Mouse (Mus musculus) midbrain, embryonic 16.5 days (tissue): ENCODE measurements at regions not wholly inside any gene's neighbourhood (a gene's known extent, or its start where the extent isn't known, plus 50 kb on each side); places are given as distances from the start of the nearest gene placed in this dataset.
"Not testable (repeated sequence)": the region's sequence is repeated elsewhere in the genome, so short reads cannot be mapped to it uniquely, and the experiment has no call there.

ENCODE experiments used
- ATAC-seq: fragments of 200-750 bp; cut with Nextera tagmentation; 2 replicates; pipeline ENCODE4 v1.8.0; 2017; ENCODE audit warnings: moderate TSS enrichment
- H3K27ac ChIP-seq: fragments of 300-500 bp; sonication (generic); 2 replicates; pipeline ENCODE4 v1.5.1; 2014; ENCODE audit warnings: mild to moderate bottlenecking, low read length, mixed read lengths
- H3K27me3 ChIP-seq: fragments of 300-500 bp; sonication (generic); 2 replicates; pipeline ENCODE4 v1.6.1; 2014; ENCODE audit warnings: low read depth, low read length, mixed read lengths; ENCODE audit not compliant: control insufficient read depth, insufficient read depth
- H3K36me3 ChIP-seq: fragments of 300-500 bp; sonication (generic); 2 replicates; pipeline ENCODE4 v1.6.1; 2014; ENCODE audit warnings: mild to moderate bottlenecking, low read length, moderate library complexity, mixed read lengths; ENCODE audit not compliant: control insufficient read depth, insufficient read depth
- H3K4me1 ChIP-seq: fragments of 300-500 bp; sonication (generic); 2 replicates; pipeline ENCODE4 v1.6.1; 2014; ENCODE audit warnings: mild to moderate bottlenecking, low read length, mixed read lengths; ENCODE audit not compliant: control insufficient read depth, insufficient read depth
- H3K4me2 ChIP-seq: fragments of 300-500 bp; sonication (generic); 2 replicates; pipeline ENCODE4 v1.6.1; 2014; ENCODE audit warnings: mild to moderate bottlenecking, low read length, mixed read lengths
- H3K4me3 ChIP-seq: fragments of 300-500 bp; sonication (generic); 2 replicates; pipeline ENCODE4 v1.5.1; 2014; ENCODE audit warnings: low read depth, mild to moderate bottlenecking, low read length, moderate library complexity, mixed read lengths
- H3K9ac ChIP-seq: fragments of 300-500 bp; sonication (generic); 2 replicates; pipeline ENCODE4 v1.6.1; 2014; ENCODE audit warnings: low read depth, low read length, mixed read lengths
- H3K9me3 ChIP-seq: fragments of 300-500 bp; sonication (generic); replicated peaks from 2 replicates; pipeline ENCODE4 v1.6.1; 2014; ENCODE audit warnings: mild to moderate bottlenecking, low read length, mixed read lengths; ENCODE audit not compliant: control insufficient read depth, poor library complexity, severe bottlenecking
- WGBS: fragments of 180-500 bp; shearing (Covaris S2); extraction: QIAGEN DNeasy Blood & Tissue Kit; methylation state at CpG from one replicate; pipeline ENCODE4 v1.1.7; 2014; 5-methylcytosine and 5-hydroxymethylcytosine counted together

- H3K9ac ChIP-seq, H3K27me3 ChIP-seq, H3K4me2 ChIP-seq, H3K9me3 ChIP-seq, H3K27ac ChIP-seq, H3K4me3 ChIP-seq, H3K36me3 ChIP-seq, H3K4me1 ChIP-seq: not testable (repeated sequence)
- ATAC-seq = peak; percentile 64; the same call in 1 of the 2 replicates
- 38% methylated on average over 1 of the region's 1 CpGs for WGBS
These were observed 322.3 kb upstream of the Tacstd2 start for GRCm38 (mm10) chr6:67857945-67858344.

- not testable (repeated sequence) for H3K36me3 ChIP-seq, H3K4me3 ChIP-seq, ATAC-seq, H3K9ac ChIP-seq, H3K9me3 ChIP-seq, H3K4me1 ChIP-seq, H3K4me2 ChIP-seq, H3K27me3 ChIP-seq, H3K27ac ChIP-seq
- 76% methylated on average over 1 of the region's 1 CpGs for WGBS
These were observed 303.9 kb upstream of the Tacstd2 start for GRCm38 (mm10) chr6:67839486-67839885.

GRCm38 (mm10) chr6:67812478-67812877 is 276.9 kb upstream of the Tacstd2 start:
- ATAC-seq, H3K27ac ChIP-seq: not testable (repeated sequence)

GRCm38 (mm10) chr6:67791393-67791792 is 255.8 kb upstream of the Tacstd2 start:
- H3K9ac ChIP-seq = no peak overlapping the region
- no peak overlapping the region for H3K4me2 ChIP-seq
- no peak overlapping the region for H3K4me3 ChIP-seq
- no peak overlapping the region for H3K27ac ChIP-seq
- H3K36me3 ChIP-seq = no peaks in the 10 kb centered on the region
- H3K9me3 ChIP-seq = no peaks in the 10 kb centered on the region
- H3K4me1 ChIP-seq = no peaks in the 10 kb centered on the region
- H3K27me3 ChIP-seq = no peaks in the 10 kb centered on the region
- ATAC-seq = no peak

More at GRCm38 (mm10) chr6:67812478-67812877, 276.9 kb upstream of the Tacstd2 start:
- 14% methylated on average over 3 of the region's 3 CpGs for WGBS
- not testable (repeated sequence) for H3K4me2 ChIP-seq, H3K36me3 ChIP-seq, H3K4me1 ChIP-seq, H3K9ac ChIP-seq, H3K27me3 ChIP-seq, H3K4me3 ChIP-seq, H3K9me3 ChIP-seq

- 95% methylated on average over 1 of the region's 1 CpGs for WGBS
These were observed 255.1 kb upstream of the Tacstd2 start for GRCm38 (mm10) chr6:67790742-67791141.

GRCm38 (mm10) chr6:67787091-67787765 is 251.6 kb upstream of the Tacstd2 start:
- WGBS = 73% methylated on average over 7 of the region's 7 CpGs
- ATAC-seq = no peak
- Histone ChIP-seq H3K9ac (no peak overlapping the region), H3K36me3 (no peaks in the 10 kb centered on the region), H3K4me3 (no peak overlapping the region), H3K27ac (no peak overlapping the region), H3K4me1 (no peaks in the 10 kb centered on the region), H3K9me3 (no peaks in the 10 kb centered on the region), H3K27me3 (no peaks in the 10 kb centered on the region), H3K4me2 (no peak overlapping the region)

More at GRCm38 (mm10) chr6:67790742-67791141, 255.1 kb upstream of the Tacstd2 start:
- Histone ChIP-seq H3K9ac (no peak overlapping the region), H3K9me3 (no peaks in the 10 kb centered on the region), H3K4me3 (no peak overlapping the region), H3K4me2 (no peak overlapping the region), H3K27ac (no peak overlapping the region), H3K36me3 (no peaks in the 10 kb centered on the region), H3K27me3 (no peaks in the 10 kb centered on the region), H3K4me1 (no peaks in the 10 kb centered on the region)
- no peak for ATAC-seq

- 47% methylated on average over 4 of the region's 4 CpGs for WGBS
These were observed 243.3 kb upstream of the Tacstd2 start for GRCm38 (mm10) chr6:67778883-67779282.

GRCm38 (mm10) chr6:67754102-67754501 is 218.5 kb upstream of the Tacstd2 start:
- H3K4me2 ChIP-seq, ATAC-seq, H3K9me3 ChIP-seq, H3K36me3 ChIP-seq, H3K4me1 ChIP-seq, H3K27me3 ChIP-seq, H3K9ac ChIP-seq, H3K4me3 ChIP-seq, H3K27ac ChIP-seq: not testable (repeated sequence)
- 85% methylated on average over 1 of the region's 1 CpGs for WGBS

More at GRCm38 (mm10) chr6:67778883-67779282, 243.3 kb upstream of the Tacstd2 start:
- no peaks in the 10 kb centered on the region for H3K9me3 ChIP-seq
- no peak overlapping the region for H3K9ac ChIP-seq
- no peaks in the 10 kb centered on the region for H3K36me3 ChIP-seq
- no peak overlapping the region for H3K27ac ChIP-seq
- H3K4me3 ChIP-seq = no peak overlapping the region
- no peak overlapping the region for H3K4me2 ChIP-seq
- no peaks in the 10 kb centered on the region for H3K27me3 ChIP-seq
- no peak for ATAC-seq
- no peaks in the 10 kb centered on the region for H3K4me1 ChIP-seq

GRCm38 (mm10) chr6:67725611-67726010 is 190.0 kb upstream of the Tacstd2 start:
- H3K4me1 ChIP-seq = no peaks in the 10 kb centered on the region
- H3K27me3 ChIP-seq = no peaks in the 10 kb centered on the region
- no peak overlapping the region for H3K4me3 ChIP-seq
- H3K9me3 ChIP-seq = no peaks in the 10 kb centered on the region
- 72% methylated on average over 1 of the region's 1 CpGs for WGBS
- no peak overlapping the region for H3K9ac ChIP-seq
- H3K36me3 ChIP-seq = no peaks in the 10 kb centered on the region
- no peak overlapping the region for H3K4me2 ChIP-seq
- H3K27ac ChIP-seq = no peak overlapping the region
- ATAC-seq = no peak
